Mouse (Mus musculus) neural tube, embryonic 11.5 days (tissue): Measurements from ENCODE around the gene Adipor2. TPM values are rescaled to one million over a fixed set of nuclear protein-coding genes. Genes with fewer than 3 reads are reported as not detected.

ENCODE experiments used
- ATAC-seq: fragments of 200-750 bp; cut with Nextera tagmentation; 2 replicates; pipeline ENCODE4 v1.8.0; 2017; ENCODE audit warnings: moderate number of reproducible peaks, mild to moderate bottlenecking, moderate TSS enrichment, moderate library complexity; ENCODE audit not compliant: insufficient read depth, low FRiP score, low TSS enrichment
- DNase-seq: peaks from one replicate; pipeline ENCODE4 v3.0.0-alpha.2; 2015; ENCODE audit warnings: low spot score
- H3K27ac ChIP-seq: fragments of 300-500 bp; sonication (generic); 2 replicates; pipeline ENCODE4 v1.5.1; 2014; ENCODE audit warnings: low read depth, mild to moderate bottlenecking, low read length
- H3K27me3 ChIP-seq: fragments of 300-500 bp; sonication (generic); 2 replicates; pipeline ENCODE4 v1.6.1; 2014; ENCODE audit warnings: mild to moderate bottlenecking, low read length, mixed read lengths; ENCODE audit not compliant: control insufficient read depth, insufficient read depth
- H3K36me3 ChIP-seq: fragments of 300-500 bp; sonication (generic); 2 replicates; pipeline ENCODE4 v1.6.1; 2014; ENCODE audit warnings: mild to moderate bottlenecking, low read length, moderate library complexity, mixed read lengths; ENCODE audit not compliant: control insufficient read depth, insufficient read depth
- H3K4me1 ChIP-seq: fragments of 300-500 bp; sonication (generic); 2 replicates; pipeline ENCODE4 v1.6.1; 2014; ENCODE audit warnings: low read length, mixed read lengths; ENCODE audit not compliant: control insufficient read depth, insufficient read depth
- H3K4me2 ChIP-seq: fragments of 300-500 bp; sonication (generic); 2 replicates; pipeline ENCODE4 v1.6.1; 2014; ENCODE audit warnings: low read depth, mild to moderate bottlenecking, moderate library complexity
- H3K4me3 ChIP-seq: fragments of 300-500 bp; sonication (generic); 2 replicates; pipeline ENCODE4 v1.5.1; 2014; ENCODE audit warnings: low read depth, low read length
- H3K9ac ChIP-seq: fragments of 300-500 bp; sonication (generic); 2 replicates; pipeline ENCODE4 v1.6.1; 2014; ENCODE audit warnings: mild to moderate bottlenecking, low read length
- H3K9me3 ChIP-seq: fragments of 300-500 bp; sonication (generic); 2 replicates; pipeline ENCODE4 v1.6.1; 2016; ENCODE audit warnings: low read length; ENCODE audit not compliant: control insufficient read depth
- WGBS: fragments of 180-500 bp; shearing (Covaris S2); extraction: QIAGEN DNeasy Blood & Tissue Kit; methylation state at CpG from one replicate; pipeline ENCODE4 v1.1.7; 2014; 5-methylcytosine and 5-hydroxymethylcytosine counted together
- polyA plus RNA-seq: library from polyadenylated mRNA; unstranded; fragments of >200 nt; fragmentation: Nextera tagmentation; extraction: Ambion mirVana; gene quantifications from 2 replicates; pipeline ENCODE4 v1.2.1, GENCODE M21; 2014

Gene Adipor2
- polyA plus RNA-seq, 1 experiment from 2014 or later, result 21.7 TPM

- WGBS, result 88% methylated on average over 7 of the region's 7 CpGs
- Histone ChIP-seq H3K4me3 (no peak overlapping the region), H3K27ac (no peak overlapping the region), H3K4me1 (no peaks in the 10 kb centered on the region; the same call in 1 of the 2 replicates), H3K4me2 (no peak overlapping the region), H3K27me3 (peaks cover 8% of the 10 kb centered on the region), H3K9ac (no peak overlapping the region), H3K36me3 (no peaks in the 10 kb centered on the region), H3K9me3 (no peaks in the 10 kb centered on the region)
- ATAC-seq, result no peak
- no peak for DNase-seq
These were observed 81.4 kb downstream of the Adipor2 start for GRCm38 (mm10) chr6:119336124-119336523.

- no peak overlapping the region for H3K4me2 ChIP-seq
- ATAC-seq (no peak), DNase-seq (no peak)
- H3K27ac ChIP-seq, result no peak overlapping the region
- no peaks in the 10 kb centered on the region for H3K9me3 ChIP-seq
- peaks cover 4% of the 10 kb centered on the region; the same call in 1 of the 2 replicates for H3K4me1 ChIP-seq
- H3K4me3 ChIP-seq, result no peak overlapping the region
- no peak overlapping the region for H3K9ac ChIP-seq
- 43% methylated on average over 3 of the region's 3 CpGs for WGBS
- H3K27me3 ChIP-seq, result peaks cover 30% of the 10 kb centered on the region
- H3K36me3 ChIP-seq, result no peaks in the 10 kb centered on the region
These were observed 83.7 kb downstream of the Adipor2 start for GRCm38 (mm10) chr6:119333831-119334230.

GRCm38 (mm10) chr6:119333202-119333601, 84.3 kb downstream of the Adipor2 start:
- H3K4me3 ChIP-seq, result no peak overlapping the region
- DNase-seq (peak; percentile 37), ATAC-seq (no peak)
- H3K4me2 ChIP-seq, result no peak overlapping the region
- peaks cover 31% of the 10 kb centered on the region for H3K27me3 ChIP-seq
- WGBS, result 9% methylated on average over 3 of the region's 3 CpGs
- no peaks in the 10 kb centered on the region for H3K36me3 ChIP-seq
- peaks cover 4% of the 10 kb centered on the region; the same call in 1 of the 2 replicates for H3K4me1 ChIP-seq
- no peak overlapping the region for H3K27ac ChIP-seq
- H3K9ac ChIP-seq, result no peak overlapping the region
- no peaks in the 10 kb centered on the region for H3K9me3 ChIP-seq

GRCm38 (mm10) chr6:119332111-119332510, 85.4 kb downstream of the Adipor2 start:
- peaks cover 4% of the 10 kb centered on the region; the same call in 1 of the 2 replicates for H3K4me1 ChIP-seq
- H3K36me3 ChIP-seq, result no peaks in the 10 kb centered on the region
- H3K4me2 ChIP-seq, result no peak overlapping the region
- 7% methylated on average over 1 of the region's 1 CpGs for WGBS
- peaks cover 37% of the 10 kb centered on the region for H3K27me3 ChIP-seq
- H3K27ac ChIP-seq, result no peak overlapping the region
- H3K9ac ChIP-seq, result no peak overlapping the region
- H3K4me3 ChIP-seq, result no peak overlapping the region
- no peaks in the 10 kb centered on the region for H3K9me3 ChIP-seq
- ATAC-seq (no peak), DNase-seq (no peak)

GRCm38 (mm10) chr6:119330506-119330905, 87.0 kb downstream of the Adipor2 start, which contains the start of gene Lrtm2:
Gene Lrtm2, minus strand, starts transcription at chr6:119330766.
- peaks cover 4% of the 10 kb centered on the region; the same call in 1 of the 2 replicates for H3K4me1 ChIP-seq
- peak within 1 kb of the TSS; percentile 64 for H3K4me2 ChIP-seq
- peaks cover 37% of the 10 kb centered on the region for H3K27me3 ChIP-seq
- peak; percentile 60 for DNase-seq
- H3K9me3 ChIP-seq, result no peaks in the 10 kb centered on the region
- WGBS, result 1% methylated on average over 29 of the region's 31 CpGs
- H3K4me3 ChIP-seq, result peak within 1 kb of the TSS; percentile 29
- no peak within 1 kb of the TSS for H3K9ac ChIP-seq
- H3K36me3 ChIP-seq, result no peaks in the 10 kb centered on the region
- H3K27ac ChIP-seq, result no peak within 1 kb of the TSS
- ATAC-seq, result no peak

GRCm38 (mm10) chr6:119329936-119330335, 87.6 kb downstream of the Adipor2 start:
- Histone ChIP-seq H3K4me1 (peaks cover 4% of the 10 kb centered on the region; the same call in 1 of the 2 replicates), H3K9ac (no peak overlapping the region), H3K4me3 (peak overlapping the region; percentile 29; the same call in 1 of the 2 replicates), H3K27me3 (peaks cover 37% of the 10 kb centered on the region), H3K36me3 (no peaks in the 10 kb centered on the region), H3K27ac (no peak overlapping the region), H3K4me2 (peak overlapping the region; percentile 64; the same call in 1 of the 2 replicates), H3K9me3 (no peaks in the 10 kb centered on the region)
- DNase-seq (no peak), ATAC-seq (no peak)
- 9% methylated on average over 6 of the region's 6 CpGs for WGBS

- H3K4me3 ChIP-seq, result no peak overlapping the region
- no peak overlapping the region for H3K4me2 ChIP-seq
These were observed 88.2 kb downstream of the Adipor2 start for GRCm38 (mm10) chr6:119329215-119329714.

GRCm38 (mm10) chr6:119328521-119329115, 88.9 kb downstream of the Adipor2 start:
- WGBS, result 11% methylated on average over 10 of the region's 11 CpGs
- Histone ChIP-seq H3K4me1 (peaks cover 4% of the 10 kb centered on the region; the same call in 1 of the 2 replicates), H3K27ac (no peak overlapping the region), H3K27me3 (peaks cover 37% of the 10 kb centered on the region), H3K4me2 (no peak overlapping the region), H3K9me3 (no peaks in the 10 kb centered on the region), H3K9ac (no peak overlapping the region), H3K4me3 (no peak overlapping the region), H3K36me3 (no peaks in the 10 kb centered on the region)
- DNase-seq (no peak), ATAC-seq (no peak)

More at GRCm38 (mm10) chr6:119329215-119329714, 88.2 kb downstream of the Adipor2 start:
- 0 out of 2 replicates have a peak, but pooled peaks have one; percentile 33 for ATAC-seq
- peaks cover 37% of the 10 kb centered on the region for H3K27me3 ChIP-seq
- peaks cover 4% of the 10 kb centered on the region; the same call in 1 of the 2 replicates for H3K4me1 ChIP-seq
- no peaks in the 10 kb centered on the region for H3K9me3 ChIP-seq
- H3K9ac ChIP-seq, result no peak overlapping the region
- H3K27ac ChIP-seq, result no peak overlapping the region
- 4% methylated on average over 8 of the region's 8 CpGs for WGBS
- DNase-seq, result peak; percentile 29
- H3K36me3 ChIP-seq, result no peaks in the 10 kb centered on the region

GRCm38 (mm10) chr6:119326541-119326940, 91.0 kb downstream of the Adipor2 start:
- no peaks in the 10 kb centered on the region for H3K36me3 ChIP-seq
- H3K27ac ChIP-seq, result no peak overlapping the region
- ATAC-seq (no peak), DNase-seq (no peak)
- no peak overlapping the region for H3K4me3 ChIP-seq
- H3K4me2 ChIP-seq, result no peak overlapping the region
- H3K4me1 ChIP-seq, result peaks cover 4% of the 10 kb centered on the region; the same call in 1 of the 2 replicates
- no peak overlapping the region for H3K9ac ChIP-seq
- 27% methylated on average over 7 of the region's 7 CpGs for WGBS
- H3K9me3 ChIP-seq, result no peaks in the 10 kb centered on the region
- H3K27me3 ChIP-seq, result peaks cover 33% of the 10 kb centered on the region
